Mouse (Mus musculus) hindbrain, embryonic 16.5 days (tissue): ENCODE results near the gene Slc31a1. TPM values are rescaled to one million over a fixed set of nuclear protein-coding genes. Genes with fewer than 3 reads are reported as not detected.

Experiments
- ATAC-seq: fragments of 200-750 bp; cut with Nextera tagmentation; 2 replicates; pipeline ENCODE4 v1.8.0; 2017; ENCODE audit warnings: moderate TSS enrichment, moderate library complexity
- H3K27ac ChIP-seq: fragments of 300-500 bp; sonication (generic); 2 replicates; pipeline ENCODE4 v1.5.1; 2014; ENCODE audit warnings: low read depth, mild to moderate bottlenecking, control low read depth, low read length, moderate library complexity
- H3K27me3 ChIP-seq: fragments of 300-500 bp; sonication (generic); replicated peaks from 2 replicates; pipeline ENCODE4 v1.6.1; 2014; ENCODE audit warnings: low read length; ENCODE audit not compliant: control insufficient read depth, insufficient read depth
- H3K36me3 ChIP-seq: fragments of 300-500 bp; sonication (generic); 2 replicates; pipeline ENCODE4 v1.6.1; 2014; ENCODE audit warnings: mild to moderate bottlenecking, low read length, moderate library complexity, mixed read lengths; ENCODE audit not compliant: control insufficient read depth, insufficient read depth
- H3K4me1 ChIP-seq: fragments of 300-500 bp; sonication (generic); 2 replicates; pipeline ENCODE4 v1.6.1; 2014; ENCODE audit warnings: low read depth, low read length; ENCODE audit not compliant: control insufficient read depth, insufficient read depth
- H3K4me2 ChIP-seq: fragments of 300-500 bp; sonication (generic); 2 replicates; pipeline ENCODE4 v1.6.1; 2014; ENCODE audit warnings: mild to moderate bottlenecking, low read length, control low read depth, moderate library complexity
- H3K4me3 ChIP-seq: fragments of 300-500 bp; sonication (generic); 2 replicates; pipeline ENCODE4 v1.5.1; 2014; ENCODE audit warnings: mild to moderate bottlenecking, low read length, control low read depth, moderate library complexity
- H3K9ac ChIP-seq: fragments of 300-500 bp; sonication (generic); 2 replicates; pipeline ENCODE4 v1.6.1; 2014; ENCODE audit warnings: low read depth, mild to moderate bottlenecking, control low read depth, low read length, moderate library complexity
- H3K9me3 ChIP-seq: fragments of 300-500 bp; sonication (generic); 2 replicates; pipeline ENCODE4 v1.6.1; 2014; ENCODE audit warnings: mild to moderate bottlenecking, low read length, moderate library complexity; ENCODE audit not compliant: control insufficient read depth
- WGBS: fragments of 180-500 bp; shearing (Covaris S2); extraction: QIAGEN DNeasy Blood & Tissue Kit; methylation state at CpG from one replicate; pipeline ENCODE4 v1.1.7; 2014; 5-methylcytosine and 5-hydroxymethylcytosine counted together
- polyA plus RNA-seq: library from polyadenylated mRNA; unstranded; fragments of >200 nt; fragmentation: Nextera tagmentation; extraction: Ambion mirVana; gene quantifications from 2 replicates; pipeline ENCODE4 v1.2.1, GENCODE M21; 2015

The Slc31a1 gene
- polyA plus RNA-seq, 1 experiment from 2014 or later: 50.0 TPM

DNA sequence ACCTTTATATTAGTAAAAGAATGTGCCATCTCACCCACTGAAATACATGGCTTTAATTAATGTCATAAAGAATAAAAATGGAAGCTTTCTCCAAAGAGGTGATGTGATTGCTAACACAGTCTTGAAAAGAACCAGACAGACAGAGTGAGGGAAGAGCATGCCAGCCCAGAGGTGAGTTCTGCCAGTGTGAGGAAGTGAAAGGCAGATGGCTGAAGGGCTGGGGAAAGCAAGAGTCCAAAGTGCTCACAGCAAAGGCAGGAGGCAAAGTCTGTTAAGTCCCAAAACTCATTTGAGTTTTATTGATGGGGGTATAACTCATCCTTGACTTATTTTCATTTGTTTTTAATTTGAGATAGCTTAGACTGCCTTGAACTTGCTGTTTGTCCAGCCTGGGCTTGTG, 70.2 kb downstream of the Slc31a1 start:
- ATAC-seq: no peak

DNA sequence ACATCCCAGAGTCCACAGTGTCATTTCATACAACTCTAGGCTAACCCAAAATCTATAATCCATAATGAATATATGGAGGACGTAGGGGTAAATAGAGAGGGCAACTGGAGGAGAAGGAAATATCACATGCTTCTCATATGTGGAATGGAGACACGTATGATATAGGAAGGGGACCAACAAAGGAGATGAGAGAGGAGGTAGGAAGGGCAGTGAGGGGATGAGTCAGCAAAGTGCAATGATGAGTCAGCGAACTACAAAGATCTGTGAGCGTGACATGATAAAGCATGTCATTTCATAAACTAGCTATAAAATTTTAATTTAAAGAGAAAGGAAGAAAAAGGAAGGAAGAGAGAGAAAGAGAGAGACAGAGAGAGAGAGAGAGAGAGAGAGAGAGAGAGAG, 71.0 kb downstream of the Slc31a1 start:
- H3K27ac ChIP-seq: no peak overlapping the region
- no peaks in the 10 kb centered on the region for H3K4me1 ChIP-seq
- WGBS: 87% methylated on average over 4 of the region's 4 CpGs
- no peaks in the 10 kb centered on the region for H3K27me3 ChIP-seq
- H3K9ac ChIP-seq: no peak overlapping the region
- H3K36me3 ChIP-seq: no peaks in the 10 kb centered on the region
- H3K9me3 ChIP-seq: no peaks in the 10 kb centered on the region
- ATAC-seq: no peak
- no peak overlapping the region for H3K4me3 ChIP-seq
- no peak overlapping the region for H3K4me2 ChIP-seq

More for the DNA sequence above, 70.2 kb downstream of the Slc31a1 start:
- Histone ChIP-seq H3K36me3 (no peaks in the 10 kb centered on the region), H3K4me2 (no peak overlapping the region), H3K4me3 (no peak overlapping the region), H3K4me1 (no peaks in the 10 kb centered on the region), H3K9me3 (no peaks in the 10 kb centered on the region), H3K9ac (no peak overlapping the region), H3K27me3 (no peaks in the 10 kb centered on the region), H3K27ac (no peak overlapping the region)

DNA sequence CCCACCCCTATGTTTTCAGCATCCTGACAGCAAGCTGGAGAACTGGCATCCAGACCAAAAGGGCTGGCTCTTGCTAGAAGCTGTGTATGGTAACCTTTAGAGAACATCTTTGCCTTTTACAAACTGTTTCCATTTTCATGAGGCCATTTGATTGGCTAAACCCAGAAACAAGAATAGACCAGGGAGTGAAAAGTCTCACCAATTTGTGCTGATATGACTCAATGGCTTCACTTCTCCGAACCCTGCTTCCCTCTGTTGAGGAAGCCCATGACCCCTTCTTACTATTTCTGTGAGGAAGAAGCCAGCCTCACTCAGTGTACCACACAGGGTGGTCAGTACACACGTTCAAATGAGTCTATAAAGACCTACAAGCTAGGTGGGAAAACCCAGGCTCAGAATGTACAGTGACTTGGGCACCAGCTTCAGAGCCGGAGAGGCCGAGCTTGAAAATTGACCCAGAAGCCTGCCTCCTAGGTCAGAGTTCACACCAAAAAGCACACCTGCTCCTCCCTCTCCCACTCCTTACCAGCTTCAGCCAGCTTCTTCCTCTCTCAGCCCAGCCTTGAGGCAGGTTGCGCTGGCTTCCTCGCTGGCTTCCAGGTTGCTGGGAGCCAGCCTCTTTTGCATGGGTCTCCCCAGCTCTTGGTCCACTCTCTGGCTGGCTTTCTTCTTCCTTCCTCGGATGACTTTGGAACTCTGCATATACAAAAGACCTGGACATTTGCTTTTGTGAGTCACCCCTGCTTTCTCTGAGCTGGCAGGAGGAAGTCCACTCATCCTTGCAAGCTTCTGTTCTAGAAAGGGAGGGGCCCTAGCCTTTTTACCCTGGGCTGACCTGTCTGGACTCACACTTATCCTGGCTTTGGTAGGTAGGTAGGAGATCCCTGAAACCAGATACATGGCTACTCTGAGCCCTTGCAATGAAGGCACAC, 73.7 kb downstream of the Slc31a1 start:
- no peak for ATAC-seq
- Histone ChIP-seq H3K4me2 (no peak overlapping the region), H3K27ac (no peak overlapping the region), H3K36me3 (no peaks in the 10 kb centered on the region), H3K9ac (no peak overlapping the region), H3K9me3 (no peaks in the 10 kb centered on the region), H3K4me1 (no peaks in the 10 kb centered on the region), H3K4me3 (no peak overlapping the region), H3K27me3 (no peaks in the 10 kb centered on the region)
- 77% methylated on average over 7 of the region's 7 CpGs for WGBS

DNA sequence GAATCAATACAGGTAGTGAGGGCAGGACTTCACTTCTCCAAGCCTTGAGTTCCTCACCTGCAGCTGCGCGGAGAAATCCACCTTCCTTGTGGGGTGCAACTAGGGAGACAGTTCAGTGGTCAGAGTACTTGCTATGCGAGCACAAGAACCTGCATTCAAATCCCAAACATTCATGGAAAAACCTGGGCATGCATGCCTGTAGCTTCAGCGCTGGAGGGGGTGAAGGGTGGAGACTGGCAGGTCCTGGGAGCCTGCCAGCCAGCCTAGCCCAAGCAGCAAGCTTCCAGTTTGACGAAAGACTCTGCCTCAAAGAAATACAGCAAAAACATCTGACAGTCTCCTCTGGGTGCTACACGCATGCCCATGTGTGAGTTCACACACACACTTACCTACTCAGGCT, 74.6 kb downstream of the Slc31a1 start, which contains the start of gene Rnf183:
Gene Rnf183, minus strand, starts transcription at position 172 of the 400 bp plus-strand sequence.
- Histone ChIP-seq H3K4me1 (no peaks in the 10 kb centered on the region), H3K27me3 (no peaks in the 10 kb centered on the region), H3K36me3 (no peaks in the 10 kb centered on the region), H3K9me3 (no peaks in the 10 kb centered on the region), H3K4me2 (no peak within 1 kb of the TSS), H3K4me3 (no peak within 1 kb of the TSS), H3K9ac (no peak within 1 kb of the TSS), H3K27ac (no peak within 1 kb of the TSS)
- no peak for ATAC-seq
- 86% methylated on average over 6 of the region's 6 CpGs for WGBS

GRCm38 (mm10) chr4:62437256-62437778, 76.8 kb downstream of the Slc31a1 start:
- 87% methylated on average over 3 of the region's 3 CpGs for WGBS
- no peak overlapping the region for H3K4me3 ChIP-seq
- H3K27ac ChIP-seq: no peak overlapping the region
- no peaks in the 10 kb centered on the region for H3K4me1 ChIP-seq
- H3K9ac ChIP-seq: no peak overlapping the region
- H3K4me2 ChIP-seq: no peak overlapping the region
- no peaks in the 10 kb centered on the region for H3K9me3 ChIP-seq
- no peak for ATAC-seq
- no peaks in the 10 kb centered on the region for H3K27me3 ChIP-seq
- H3K36me3 ChIP-seq: no peaks in the 10 kb centered on the region

DNA sequence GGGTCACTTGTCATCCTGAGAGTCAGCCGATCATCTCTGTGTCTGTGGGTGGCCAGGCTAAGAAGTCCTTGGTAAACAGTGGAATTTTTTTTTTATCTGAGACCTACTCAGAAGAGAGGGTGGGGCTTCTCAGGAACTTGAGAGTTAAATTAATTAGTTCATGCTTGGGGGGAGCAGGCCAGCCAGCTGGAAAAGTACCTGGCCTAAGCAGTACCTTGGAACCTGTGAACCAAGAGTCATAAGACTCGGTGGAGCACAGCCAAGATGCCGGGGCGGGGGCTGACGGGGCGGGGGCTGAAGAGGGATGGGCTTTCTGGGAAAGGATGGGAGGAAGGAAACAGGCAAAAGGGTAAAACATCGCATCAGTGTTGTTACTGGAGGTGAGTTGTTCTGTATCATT, 77.3 kb downstream of the Slc31a1 start:
- no peaks in the 10 kb centered on the region for H3K27me3 ChIP-seq
- H3K27ac ChIP-seq: no peak overlapping the region
- H3K36me3 ChIP-seq: no peaks in the 10 kb centered on the region
- H3K4me2 ChIP-seq: no peak overlapping the region
- no peaks in the 10 kb centered on the region for H3K9me3 ChIP-seq
- no peak overlapping the region for H3K4me3 ChIP-seq
- ATAC-seq: no peak
- no peaks in the 10 kb centered on the region for H3K4me1 ChIP-seq
- no peak overlapping the region for H3K9ac ChIP-seq
- 87% methylated on average over 7 of the region's 7 CpGs for WGBS

DNA sequence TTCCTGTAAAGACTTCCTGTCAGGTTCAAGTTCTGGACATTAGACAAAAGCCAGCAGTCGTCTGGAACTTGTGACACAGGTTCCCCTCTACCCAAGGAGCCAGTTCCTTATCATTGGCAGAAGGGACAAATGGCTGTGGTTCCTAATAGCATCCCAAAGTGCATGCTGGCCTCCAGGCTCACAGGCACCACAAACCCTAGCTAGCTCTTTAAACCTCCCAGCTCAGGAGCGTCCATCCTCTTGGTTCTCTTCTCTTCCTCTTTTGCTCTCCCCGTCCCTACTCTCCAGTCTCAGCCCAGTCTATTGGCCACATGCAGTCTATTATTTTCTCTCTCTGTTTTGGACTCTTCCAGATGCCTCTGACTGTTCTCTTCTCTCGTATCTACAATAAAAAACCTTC, 79.3 kb downstream of the Slc31a1 start:
- 68% methylated on average over 4 of the region's 4 CpGs for WGBS
- no peaks in the 10 kb centered on the region for H3K4me1 ChIP-seq

DNA sequence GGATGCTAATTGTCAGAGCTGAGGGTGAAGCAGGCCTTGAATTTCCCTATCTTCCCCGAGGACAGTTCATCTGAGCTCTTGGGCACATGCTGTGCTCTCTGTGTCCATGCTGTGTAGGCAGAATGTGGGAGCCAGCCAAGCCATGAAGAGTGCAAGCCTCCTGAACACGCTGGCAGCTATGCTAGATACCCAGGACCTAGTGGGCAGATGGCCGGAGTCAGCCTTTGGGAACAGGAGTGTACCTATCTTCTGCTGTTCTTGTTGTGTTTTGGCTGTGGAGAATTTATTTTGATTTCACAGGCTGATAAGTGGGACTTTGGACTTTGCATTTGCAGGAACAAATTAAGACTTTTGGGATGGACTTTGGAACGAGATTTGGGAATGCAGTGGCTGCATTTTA, 80.0 kb downstream of the Slc31a1 start:
- Histone ChIP-seq H3K27me3 (no peaks in the 10 kb centered on the region), H3K36me3 (no peaks in the 10 kb centered on the region), H3K4me2 (no peak overlapping the region), H3K4me3 (no peak overlapping the region), H3K27ac (no peak overlapping the region), H3K9me3 (no peaks in the 10 kb centered on the region), H3K9ac (no peak overlapping the region), H3K4me1 (no peaks in the 10 kb centered on the region)
- 75% methylated on average over 4 of the region's 4 CpGs for WGBS
- ATAC-seq: no peak

More for the DNA sequence above, 79.3 kb downstream of the Slc31a1 start:
- H3K27me3 ChIP-seq: no peaks in the 10 kb centered on the region
- H3K4me2 ChIP-seq: no peak overlapping the region
- no peak overlapping the region for H3K4me3 ChIP-seq
- H3K9me3 ChIP-seq: no peaks in the 10 kb centered on the region
- ATAC-seq: no peak
- H3K9ac ChIP-seq: no peak overlapping the region
- no peak overlapping the region for H3K27ac ChIP-seq
- H3K36me3 ChIP-seq: no peaks in the 10 kb centered on the region

DNA sequence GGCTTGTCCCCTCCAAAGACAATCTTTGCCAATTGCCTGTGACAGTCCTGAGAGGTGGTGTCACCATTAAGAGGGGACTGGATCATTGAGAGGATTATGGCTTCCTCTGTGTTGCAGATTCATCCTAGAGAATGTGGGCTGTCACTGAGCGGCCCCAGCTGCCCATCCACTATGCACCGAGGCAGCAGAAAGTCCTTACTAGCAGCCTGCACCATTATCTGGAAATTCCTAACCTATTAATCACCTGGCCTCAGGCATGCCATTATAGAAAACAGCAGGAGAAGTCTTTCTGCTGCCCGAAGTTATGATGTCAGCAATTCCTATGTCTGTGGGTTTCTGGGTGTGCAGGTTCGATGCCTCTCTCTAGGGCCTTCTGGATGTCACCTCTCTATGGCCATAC, 80.5 kb downstream of the Slc31a1 start:
- no peak for ATAC-seq
- H3K4me3 ChIP-seq: no peak overlapping the region
- no peak overlapping the region for H3K4me2 ChIP-seq
- H3K36me3 ChIP-seq: no peaks in the 10 kb centered on the region
- H3K9me3 ChIP-seq: no peaks in the 10 kb centered on the region
- no peak overlapping the region for H3K27ac ChIP-seq
- 74% methylated on average over 4 of the region's 4 CpGs for WGBS
- H3K27me3 ChIP-seq: no peaks in the 10 kb centered on the region
- H3K9ac ChIP-seq: no peak overlapping the region
- no peaks in the 10 kb centered on the region for H3K4me1 ChIP-seq
